Mouse (Mus musculus) heart, embryonic 11.5 days (tissue): ENCODE results near the gene St5. TPM values are rescaled to one million over a fixed set of nuclear protein-coding genes. Genes with fewer than 3 reads are reported as not detected.

Source experiments
- ATAC-seq: fragments of 200-750 bp; cut with Nextera tagmentation; replicated peaks from 2 replicates; pipeline ENCODE4 v1.8.0; 2017; ENCODE audit warnings: moderate library complexity; ENCODE audit not compliant: insufficient number of reproducible peaks, low FRiP score, low TSS enrichment
- H3K27ac ChIP-seq: fragments of 300-500 bp; sonication (generic); 2 replicates; pipeline ENCODE4 v1.5.1; 2014; ENCODE audit warnings: mild to moderate bottlenecking, low read depth, low read length
- H3K27me3 ChIP-seq: fragments of 300-500 bp; sonication (generic); 2 replicates; pipeline ENCODE4 v1.6.1; 2014; ENCODE audit warnings: mild to moderate bottlenecking, low read length, mixed read lengths; ENCODE audit not compliant: control insufficient read depth, insufficient read depth
- H3K36me3 ChIP-seq: fragments of 300-500 bp; sonication (generic); 2 replicates; pipeline ENCODE4 v1.6.1; 2014; ENCODE audit warnings: mild to moderate bottlenecking, low read length, moderate library complexity, mixed read lengths; ENCODE audit not compliant: control insufficient read depth, insufficient read depth
- H3K4me1 ChIP-seq: fragments of 300-500 bp; sonication (generic); 2 replicates; pipeline ENCODE4 v1.6.1; 2014; ENCODE audit warnings: low read length; ENCODE audit not compliant: control insufficient read depth, insufficient read depth
- H3K4me2 ChIP-seq: fragments of 300-500 bp; sonication (generic); 2 replicates; pipeline ENCODE4 v1.6.1; 2014; ENCODE audit warnings: mild to moderate bottlenecking, moderate library complexity
- H3K4me3 ChIP-seq: fragments of 300-500 bp; sonication (generic); 2 replicates; pipeline ENCODE4 v1.5.1; 2014; ENCODE audit warnings: low read depth, low read length
- H3K9ac ChIP-seq: fragments of 300-500 bp; sonication (generic); 2 replicates; pipeline ENCODE4 v1.6.1; 2014; ENCODE audit warnings: mild to moderate bottlenecking, low read depth, low read length, moderate library complexity
- H3K9me3 ChIP-seq: fragments of 300-500 bp; sonication (generic); replicated peaks from 2 replicates; pipeline ENCODE4 v1.6.1; 2016; ENCODE audit warnings: low read length; ENCODE audit not compliant: control insufficient read depth
- WGBS: fragments of 180-500 bp; shearing (Covaris S2); extraction: QIAGEN DNeasy Blood & Tissue Kit; methylation state at CpG from one replicate; pipeline ENCODE4 v1.1.7; 2014; ENCODE audit not compliant: insufficient replicate concordance; 5-methylcytosine and 5-hydroxymethylcytosine counted together
- polyA plus RNA-seq: library from polyadenylated mRNA; unstranded; fragments of >200 nt; fragmentation: Nextera tagmentation; extraction: Ambion mirVana; gene quantifications from 2 replicates; pipeline ENCODE4 v1.2.1, GENCODE M21; 2014

St5 gene
- polyA plus RNA-seq, 1 experiment from 2014 or later: 31.0 TPM

DNA sequence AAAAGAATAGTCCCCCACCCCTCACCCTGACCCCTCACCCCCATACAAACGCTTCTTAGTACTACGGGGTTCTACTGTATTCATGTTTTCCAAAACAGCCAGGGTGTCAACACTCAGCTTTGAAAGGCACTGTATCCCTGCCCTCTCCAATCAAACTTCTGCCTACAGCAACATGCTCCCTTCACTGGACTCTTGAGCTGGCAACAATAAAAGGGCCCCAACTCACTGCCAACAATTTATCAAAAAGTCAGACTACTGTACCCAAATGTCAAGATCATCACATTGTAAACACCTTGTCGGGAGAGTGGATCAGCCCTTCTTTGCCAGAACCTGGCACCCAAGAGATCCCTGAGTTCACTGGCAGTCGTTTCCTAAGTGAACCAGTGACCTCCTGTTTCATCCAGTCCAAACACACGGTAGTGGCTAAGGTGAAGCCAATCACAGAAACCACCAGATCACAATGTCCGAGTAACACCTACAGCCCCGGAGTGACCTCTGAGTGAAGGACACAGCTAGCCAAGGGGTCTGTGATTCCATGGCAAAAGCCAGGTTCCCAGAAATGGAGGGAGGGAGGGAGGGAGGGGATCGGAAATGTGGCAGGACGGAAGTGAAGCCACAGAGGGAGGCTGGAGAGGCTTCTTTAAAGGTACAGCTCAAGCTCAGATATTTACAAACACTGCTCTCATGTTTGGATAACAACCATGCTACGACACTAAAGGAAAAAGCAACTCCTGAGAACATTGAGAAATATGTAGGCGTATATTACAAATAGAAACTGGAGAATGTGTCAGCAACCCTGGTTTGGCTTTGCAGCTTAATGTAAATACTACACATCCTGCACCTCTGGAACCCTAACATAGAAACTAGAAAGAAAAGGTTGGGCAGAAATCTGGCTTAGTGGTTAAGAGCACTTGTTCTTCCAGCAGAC, 136.3 kb downstream of the St5 start:
- H3K4me2 ChIP-seq: no peak overlapping the region
- H3K9me3 ChIP-seq: no peaks in the 10 kb centered on the region
- WGBS: 62% methylated on average over 11 of the region's 11 CpGs
- H3K9ac ChIP-seq: no peak overlapping the region
- no peaks in the 10 kb centered on the region for H3K27me3 ChIP-seq
- no peak for ATAC-seq
- no peak overlapping the region for H3K4me3 ChIP-seq
- no peak overlapping the region for H3K27ac ChIP-seq
- peaks cover 26% of the 10 kb centered on the region for H3K4me1 ChIP-seq
- H3K36me3 ChIP-seq: no peaks in the 10 kb centered on the region

DNA sequence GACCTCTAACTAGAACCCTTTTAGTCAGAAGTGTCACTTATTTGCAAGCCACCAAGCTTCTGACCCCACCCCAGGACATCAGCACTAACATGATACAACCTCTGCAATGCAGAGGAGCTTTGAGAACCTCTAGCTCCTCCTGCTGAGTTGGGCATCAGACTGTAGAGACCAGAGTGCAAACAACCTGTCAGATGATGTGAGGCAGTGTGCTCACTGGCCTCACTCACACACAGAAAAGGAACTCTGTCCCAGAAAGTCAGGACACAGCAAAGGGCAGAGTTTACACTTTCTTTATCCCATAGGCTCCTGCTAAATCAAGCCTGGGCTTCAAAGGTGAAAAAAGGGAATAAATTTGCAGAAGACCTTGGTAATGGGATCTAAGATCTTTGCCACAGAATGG, 137.1 kb downstream of the St5 start:
- Histone ChIP-seq H3K4me3 (no peak overlapping the region), H3K9me3 (no peaks in the 10 kb centered on the region), H3K9ac (no peak overlapping the region), H3K4me2 (no peak overlapping the region), H3K27me3 (no peaks in the 10 kb centered on the region), H3K4me1 (peaks cover 30% of the 10 kb centered on the region), H3K36me3 (no peaks in the 10 kb centered on the region), H3K27ac (no peak overlapping the region)
- no peak for ATAC-seq

GRCm38 (mm10) chr7:109563775-109564362, 139.5 kb downstream of the St5 start:
- no peak overlapping the region for H3K4me3 ChIP-seq
- H3K9me3 ChIP-seq: no peaks in the 10 kb centered on the region
- no peak overlapping the region for H3K27ac ChIP-seq
- no peaks in the 10 kb centered on the region for H3K27me3 ChIP-seq
- no peak overlapping the region for H3K4me2 ChIP-seq
- peaks cover 43% of the 10 kb centered on the region for H3K4me1 ChIP-seq
- no peak overlapping the region for H3K9ac ChIP-seq
- ATAC-seq: no peak
- 74% methylated on average over 4 of the region's 4 CpGs for WGBS
- no peaks in the 10 kb centered on the region for H3K36me3 ChIP-seq

DNA sequence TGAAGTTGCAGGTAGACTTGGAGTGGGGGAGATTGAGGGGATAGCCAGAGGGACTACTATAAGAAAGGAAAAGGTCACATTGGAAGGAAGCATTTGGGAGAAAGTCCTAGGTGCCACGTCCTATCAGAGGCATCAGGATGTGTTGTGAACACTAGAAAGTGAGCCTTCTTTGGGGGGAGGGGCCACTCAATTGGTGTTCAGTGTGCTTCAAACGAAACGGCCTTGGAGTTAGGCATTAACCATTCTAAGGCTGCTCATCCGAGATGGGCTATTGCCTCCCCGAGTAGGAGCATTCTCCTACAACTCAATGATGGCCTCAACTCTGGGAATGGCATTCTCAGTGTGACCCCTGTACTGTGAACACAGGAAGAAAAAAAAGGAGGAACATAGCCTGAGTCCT, 140.7 kb downstream of the St5 start:
- Histone ChIP-seq H3K4me2 (no peak overlapping the region), H3K27me3 (no peaks in the 10 kb centered on the region), H3K4me1 (peaks cover 43% of the 10 kb centered on the region), H3K36me3 (no peaks in the 10 kb centered on the region), H3K4me3 (no peak overlapping the region), H3K9me3 (no peaks in the 10 kb centered on the region), H3K27ac (peak overlapping the region; percentile 38; the same call in 1 of the 2 replicates), H3K9ac (no peak overlapping the region)
- ATAC-seq: no peak
- WGBS: 61% methylated on average over 5 of the region's 5 CpGs

DNA sequence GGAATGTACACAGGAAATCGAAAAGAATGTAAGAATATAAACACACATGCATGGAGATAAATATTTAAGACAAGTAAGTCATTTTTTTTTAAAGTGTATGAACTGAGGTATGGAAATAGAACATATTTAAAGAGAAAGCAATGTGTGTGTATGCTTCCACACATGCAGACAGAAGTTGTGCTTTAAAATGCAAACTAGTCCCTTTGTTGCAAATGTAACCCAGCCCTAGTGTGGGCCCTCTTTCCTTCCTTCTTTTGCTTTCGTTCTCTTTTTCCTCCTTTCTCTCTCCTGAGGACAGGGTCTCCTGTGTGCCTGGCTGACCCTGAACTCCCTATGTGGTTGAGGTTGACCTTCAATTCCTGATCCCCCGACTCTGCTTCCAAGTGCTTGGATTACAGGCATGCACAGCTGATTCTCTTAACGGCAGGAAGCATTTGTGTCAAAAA, 141.2 kb downstream of the St5 start:
- ATAC-seq: no peak
- 39% methylated on average over 4 of the region's 4 CpGs for WGBS
- H3K27me3 ChIP-seq: no peaks in the 10 kb centered on the region
- H3K36me3 ChIP-seq: no peaks in the 10 kb centered on the region
- H3K27ac ChIP-seq: peak overlapping the region; percentile 38; the same call in 1 of the 2 replicates
- H3K9ac ChIP-seq: no peak overlapping the region
- no peak overlapping the region for H3K4me3 ChIP-seq
- H3K9me3 ChIP-seq: no peaks in the 10 kb centered on the region
- no peak overlapping the region for H3K4me2 ChIP-seq
- peaks cover 40% of the 10 kb centered on the region for H3K4me1 ChIP-seq

DNA sequence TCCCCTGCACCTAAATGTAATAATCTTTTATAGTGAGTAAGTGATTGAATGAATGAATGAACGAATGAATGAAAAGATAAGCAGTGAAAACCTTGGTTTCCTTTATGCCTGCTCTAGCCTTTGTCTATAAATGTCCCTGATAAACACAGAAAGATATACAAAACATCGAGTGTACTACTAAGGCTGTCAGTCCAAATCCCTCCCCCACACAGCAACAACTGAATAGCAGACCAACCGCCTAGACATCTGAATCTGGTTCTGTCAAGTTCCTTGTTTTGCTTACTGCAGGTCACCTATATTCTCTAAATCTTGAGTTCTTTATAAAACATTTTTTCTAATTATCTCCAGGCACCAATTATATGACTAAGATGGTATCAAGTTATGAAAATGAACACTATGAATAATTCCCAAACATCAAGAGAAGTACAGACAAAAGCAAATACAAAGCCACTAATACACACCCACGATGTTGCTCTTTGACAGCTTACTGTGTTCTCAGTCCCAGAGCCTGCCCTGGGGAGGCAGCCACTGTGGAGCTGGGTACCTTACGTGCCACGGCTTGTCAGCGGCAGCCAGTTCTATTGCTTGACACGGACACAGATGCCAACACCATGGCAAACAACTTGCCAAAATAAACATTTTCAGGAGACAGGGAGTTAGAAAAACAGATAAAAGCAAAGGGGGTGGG, 141.8 kb downstream of the St5 start:
- peaks cover 34% of the 10 kb centered on the region for H3K4me1 ChIP-seq
- no peak overlapping the region for H3K4me3 ChIP-seq
- ATAC-seq: no peak
- no peak overlapping the region for H3K27ac ChIP-seq
- H3K27me3 ChIP-seq: no peaks in the 10 kb centered on the region
- H3K9ac ChIP-seq: no peak overlapping the region
- no peaks in the 10 kb centered on the region for H3K9me3 ChIP-seq
- no peak overlapping the region for H3K4me2 ChIP-seq
- WGBS: 45% methylated on average over 8 of the region's 8 CpGs
- H3K36me3 ChIP-seq: no peaks in the 10 kb centered on the region

GRCm38 (mm10) chr7:109559536-109559935, 143.9 kb downstream of the St5 start:
- 0 out of 2 replicates have a peak, but pooled peaks have one; percentile 24 for ATAC-seq
- Histone ChIP-seq H3K4me2 (no peak overlapping the region), H3K27me3 (no peaks in the 10 kb centered on the region), H3K4me3 (no peak overlapping the region), H3K36me3 (peaks cover 3% of the 10 kb centered on the region), H3K9me3 (no peaks in the 10 kb centered on the region), H3K9ac (no peak overlapping the region), H3K27ac (peak overlapping the region; percentile 74), H3K4me1 (peaks cover 32% of the 10 kb centered on the region)
- 28% methylated on average over 6 of the region's 6 CpGs for WGBS

- WGBS: 90% methylated on average over 5 of the region's 5 CpGs
- H3K9me3 ChIP-seq: no peaks in the 10 kb centered on the region
- H3K36me3 ChIP-seq: peaks cover 10% of the 10 kb centered on the region
- H3K4me2 ChIP-seq: no peak overlapping the region
- no peak for ATAC-seq
- H3K27me3 ChIP-seq: no peaks in the 10 kb centered on the region
- H3K4me1 ChIP-seq: 0 out of 2 replicates have a peak, but pooled peaks cover 10% of the 10 kb centered on the region
- H3K27ac ChIP-seq: no peak overlapping the region
- H3K9ac ChIP-seq: no peak overlapping the region
- H3K4me3 ChIP-seq: no peak overlapping the region
Observed at GRCm38 (mm10) chr7:109546726-109547125, 156.7 kb downstream of the St5 start.
